Mouse (Mus musculus) monocyte, adult 2 months (primary cell): Measurements from ENCODE around the gene Tmem129.

Source experiments
- DNase-seq, 2 experiments: peaks; one replicate each; pipeline ENCODE4 v3.0.0; 2022; ENCODE audit warnings: low spot score in 2 of 2, low read depth in 1 of 2

Tmem129 gene

GRCm38 (mm10) chr5:33651017-33651416, 7.2 kb downstream of the Tmem129 start:
- DNase-seq, result no peak

- peak in 1 of 2 experiments; percentile 23 for DNase-seq
Observed at GRCm38 (mm10) chr5:33640652-33641051, 17.6 kb downstream of the Tmem129 start.

- DNase-seq, result no peak
Observed at GRCm38 (mm10) chr5:33638826-33639225, 19.4 kb downstream of the Tmem129 start.

DNA sequence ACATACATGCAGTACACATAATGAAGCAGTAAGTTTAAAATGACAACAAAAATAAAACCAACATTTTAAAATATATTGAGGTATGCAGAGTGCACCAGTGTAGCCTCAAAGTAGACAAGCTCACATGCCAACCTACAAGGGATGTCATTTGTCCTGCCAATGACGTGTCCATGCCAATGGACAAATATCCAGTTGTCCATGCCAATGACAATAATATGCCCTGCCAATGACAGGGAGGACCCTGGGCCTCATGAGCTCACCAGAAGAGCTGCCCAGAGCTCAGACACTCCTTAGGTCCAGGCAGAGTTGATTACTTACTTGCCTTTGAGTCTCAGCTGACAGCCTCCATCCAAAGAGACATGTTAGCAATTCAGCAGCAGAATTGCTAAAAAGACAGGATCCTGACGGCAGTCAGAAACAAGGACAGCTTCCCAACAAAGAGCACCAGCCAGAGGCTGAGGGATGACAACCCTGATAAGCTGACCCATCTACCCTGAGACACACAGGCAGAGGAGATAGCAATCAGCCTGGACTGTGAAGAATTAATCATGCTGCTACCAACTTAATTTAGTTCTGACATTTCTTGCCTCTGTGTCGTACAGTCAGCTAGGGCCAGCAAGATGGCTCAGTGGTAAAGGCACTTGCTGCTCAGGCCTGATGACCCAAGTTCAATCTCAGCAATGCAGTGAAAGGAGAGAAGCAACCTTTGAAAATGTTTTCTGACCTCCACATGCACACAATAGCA, 20.4 kb downstream of the Tmem129 start:
- no peak for DNase-seq

- DNase-seq, result no peak
Observed at GRCm38 (mm10) chr5:33635361-33635760, 22.9 kb downstream of the Tmem129 start.

DNA sequence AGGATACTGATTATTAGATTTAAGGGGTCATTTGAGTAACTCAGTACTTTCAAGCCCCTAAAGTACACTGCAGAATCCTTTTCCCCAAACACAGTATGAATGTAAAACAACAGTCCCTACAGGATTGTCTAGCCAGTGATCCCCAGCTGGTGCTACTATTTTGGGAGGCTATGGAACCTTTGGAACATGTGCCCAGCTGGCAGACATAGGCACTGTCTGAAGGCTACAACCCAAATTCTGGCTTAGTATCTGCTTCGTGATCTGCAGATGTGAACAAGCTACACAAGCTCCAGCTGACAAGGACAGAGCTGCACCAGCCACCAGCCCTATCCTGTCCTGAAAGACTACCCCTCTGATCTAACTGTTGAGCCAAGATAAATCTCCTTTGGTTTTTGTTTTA, 25.7 kb downstream of the Tmem129 start:
- no peak for DNase-seq

- DNase-seq, result no peak
Observed at GRCm38 (mm10) chr5:33630615-33631014, 27.6 kb downstream of the Tmem129 start.

GRCm38 (mm10) chr5:33630061-33630460, 28.2 kb downstream of the Tmem129 start:
- no peak for DNase-seq

DNA sequence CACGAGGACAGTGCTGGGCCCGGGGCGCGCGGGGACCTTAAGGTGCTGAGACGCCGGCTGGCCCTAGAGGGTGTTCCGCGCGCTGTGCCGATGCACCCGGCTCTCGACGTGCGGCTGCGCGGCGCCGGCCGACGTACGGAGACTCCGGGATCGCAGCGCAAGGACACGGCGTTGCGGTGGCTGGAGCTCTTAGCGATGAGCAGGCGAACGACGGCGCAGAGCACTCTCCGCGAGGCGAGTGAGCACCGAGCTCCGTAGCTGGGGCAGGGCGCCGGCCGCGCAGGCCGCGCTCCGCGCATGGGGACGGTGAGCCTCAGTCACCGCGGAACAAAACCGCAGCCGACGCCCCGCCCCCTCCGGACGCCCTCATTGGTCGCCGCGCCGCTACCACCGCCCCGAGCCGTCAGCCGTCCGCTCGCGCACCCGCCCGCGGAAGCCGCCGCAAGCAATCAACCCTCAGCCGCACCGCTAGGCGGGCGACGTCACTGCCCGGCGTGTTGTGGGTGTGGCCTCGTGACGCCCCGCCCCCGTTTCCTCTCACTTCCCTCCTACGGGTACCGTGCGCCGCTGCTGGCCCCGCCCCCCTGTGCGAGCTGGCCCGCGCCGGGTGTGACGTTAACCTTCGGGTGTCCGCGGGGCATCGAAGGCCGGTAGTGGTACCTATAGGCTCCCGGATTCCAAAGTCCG, 28.8 kb downstream of the Tmem129 start, which contains the start of the genes Fam53a and Gm9903:
Fam53a (minus strand) TSS at position 335 of the 687 bp plus-strand sequence.
Gm9903 (plus strand) TSS at position 625 of the 687 bp plus-strand sequence.
- peak; percentile 98 to 100 for DNase-seq

DNA sequence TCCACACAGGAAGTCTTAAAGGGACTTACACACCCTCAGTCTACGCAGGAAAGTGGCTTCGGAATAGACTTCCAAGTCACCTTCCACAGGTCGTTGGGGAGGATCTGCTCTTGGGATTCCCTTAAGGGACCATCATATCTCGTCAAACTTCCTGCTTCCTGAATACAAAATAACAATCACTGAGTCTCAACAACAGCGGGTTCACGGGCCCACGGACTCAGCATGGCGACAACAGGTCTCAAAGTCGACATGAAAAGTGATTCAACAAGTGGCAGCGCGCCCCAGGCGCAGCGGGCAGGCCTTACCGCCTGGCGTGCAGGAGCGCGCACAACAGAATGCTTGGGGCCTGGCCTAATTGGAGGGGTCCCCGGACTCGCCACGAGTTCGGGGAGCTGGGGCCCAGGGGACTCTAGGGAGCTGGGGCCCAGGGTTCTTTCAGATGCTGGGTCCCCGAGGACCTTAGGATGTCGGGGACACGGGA, 29.4 kb downstream of the Tmem129 start:
- DNase-seq, result peak in 1 of 2 experiments; percentile 14

DNA sequence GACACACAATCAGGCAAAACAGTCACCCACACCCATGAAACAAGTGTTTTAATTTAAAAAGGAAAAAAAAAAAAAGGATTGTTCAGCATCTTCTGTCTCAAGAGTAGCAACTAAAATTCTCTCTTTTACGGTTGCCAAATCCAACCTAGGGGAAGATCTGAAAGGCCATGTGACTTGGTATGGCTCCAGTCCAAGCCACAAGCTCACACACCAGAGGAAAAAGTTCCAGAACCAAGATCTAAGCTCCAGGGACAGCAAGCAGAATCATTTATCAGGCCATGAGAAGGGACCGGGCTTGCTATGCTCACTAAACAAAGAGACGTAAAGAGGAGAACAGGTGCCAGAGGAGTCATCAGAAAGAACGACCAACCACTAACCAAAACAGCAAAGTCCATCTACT, 30.2 kb downstream of the Tmem129 start:
- DNase-seq, result no peak

- DNase-seq, result no peak
Observed at GRCm38 (mm10) chr5:33623766-33624165, 34.5 kb downstream of the Tmem129 start.

DNA sequence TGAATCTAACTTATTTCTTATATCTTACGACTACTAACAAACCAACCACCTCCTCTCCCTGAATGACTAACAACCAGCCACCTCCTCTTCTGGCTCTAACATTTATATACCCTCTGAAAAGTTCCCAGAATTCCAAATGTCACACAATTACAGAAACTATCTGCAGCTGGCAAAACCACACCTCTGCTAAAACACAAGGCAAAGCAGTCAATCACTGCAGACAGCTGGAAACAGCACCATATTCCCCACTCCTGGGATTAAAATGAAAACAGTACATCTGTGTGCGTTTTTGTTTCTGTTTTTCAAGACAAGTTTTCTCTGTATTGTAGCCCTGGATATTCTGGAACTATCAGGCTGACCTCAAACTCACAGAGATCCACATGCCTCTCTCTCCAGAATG, 35.5 kb downstream of the Tmem129 start:
- DNase-seq, result no peak

- no peak for DNase-seq
Observed at GRCm38 (mm10) chr5:33614391-33614790, 43.8 kb downstream of the Tmem129 start.

DNA sequence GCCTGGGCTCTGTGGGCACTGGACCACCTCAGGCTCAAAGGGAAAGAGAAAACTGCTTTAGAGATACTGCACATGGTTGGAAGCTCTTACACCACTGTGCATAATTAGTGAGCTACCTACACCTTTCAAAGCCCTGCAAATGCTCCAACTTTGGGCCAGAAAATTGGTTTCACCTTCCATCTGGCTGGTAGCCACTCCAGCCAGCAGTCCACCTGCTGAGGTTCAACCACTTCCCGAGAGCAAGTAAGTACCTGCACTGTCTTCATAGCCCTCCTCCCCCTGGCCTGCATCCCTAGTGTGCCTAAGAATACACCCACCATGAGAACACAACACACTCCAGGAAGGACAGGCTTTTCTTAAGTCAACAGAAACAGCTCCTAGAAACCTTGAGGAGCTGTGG, 46.4 kb downstream of the Tmem129 start:
- no peak for DNase-seq

DNA sequence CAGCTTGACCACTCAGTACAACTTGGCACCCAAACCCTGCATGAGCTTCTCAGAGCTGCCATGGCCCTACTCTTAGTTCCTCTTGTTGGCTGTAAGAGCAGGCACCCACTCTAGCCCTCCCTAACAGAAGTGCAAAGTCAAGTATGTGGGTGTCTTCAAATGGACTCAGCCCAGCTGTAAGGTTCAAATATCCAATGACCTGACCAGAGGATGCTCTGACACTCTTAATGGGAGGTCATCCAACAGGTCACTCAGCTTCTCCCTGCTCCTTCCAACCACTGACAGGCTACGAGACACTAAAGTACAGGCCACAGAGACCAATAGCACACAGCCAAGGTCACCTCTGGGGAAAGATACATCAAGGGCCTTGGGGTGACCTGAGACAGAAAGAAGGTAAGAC, 49.0 kb downstream of the Tmem129 start:
- no peak for DNase-seq

GRCm38 (mm10) chr5:33607434-33607833, 50.8 kb downstream of the Tmem129 start:
- no peak for DNase-seq

- DNase-seq, result no peak
Observed at GRCm38 (mm10) chr5:33606631-33607030, 51.6 kb downstream of the Tmem129 start.

GRCm38 (mm10) chr5:33605314-33605713, 52.9 kb downstream of the Tmem129 start:
- no peak for DNase-seq
